Mouse (Mus musculus): ENCODE measurements around the gene Aar2. TPM values are rescaled to one million over a fixed set of nuclear protein-coding genes. Genes with fewer than 3 reads are reported as not detected.

Gene Aar2
- total and polyA plus RNA-seq, 3 experiments, result 28.2 to 34.1 TPM; not detected in 1

DNA sequence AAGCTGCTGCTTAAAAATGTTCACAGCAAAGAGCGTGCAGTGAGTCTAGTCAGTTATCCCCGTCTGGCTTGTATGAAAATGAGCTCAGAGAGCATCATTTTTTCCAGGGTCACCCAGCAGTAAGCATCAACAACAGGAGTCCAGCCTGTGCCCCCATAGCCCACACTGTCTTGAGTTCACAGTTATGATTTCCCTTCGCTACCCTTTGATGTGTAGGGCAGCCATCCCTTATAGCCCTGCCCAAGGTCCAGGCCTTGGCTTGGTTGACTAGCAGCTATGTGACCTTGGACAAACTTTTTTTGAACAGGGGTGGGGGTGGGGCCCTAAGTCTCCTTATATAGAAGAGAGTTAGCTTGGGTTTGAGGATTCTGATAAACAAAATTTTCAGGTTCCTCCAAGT, 21.9 kb downstream of the Aar2 start:
- no peak for TF ChIP-seq MAFK (IDR thresholded peaks at IDR 0.05; ENCODE audit: borderline replicate concordance, low read depth, low read length)
- no peak for TF ChIP-seq RCOR1 (IDR thresholded peaks at IDR 0.05; ENCODE audit: low read depth, low read length)
- TF ChIP-seq MAZ (IDR thresholded peaks at IDR 0.05; ENCODE audit: low read depth, low read length), result no peak
- no peak for TF ChIP-seq KAT2A (conservative IDR thresholded peaks at IDR 0.05; ENCODE audit: low read depth, low read length)
- no peak for TF ChIP-seq GABPA (IDR thresholded peaks at IDR 0.05; ENCODE audit: low read depth, low read length)
- no peak for TF ChIP-seq POLR2AphosphoS5 (IDR thresholded peaks at IDR 0.05; ENCODE audit: borderline replicate concordance, low read depth, low read length)
- no peak for TF ChIP-seq TBP (IDR thresholded peaks at IDR 0.05; ENCODE audit: low read depth, low read length)
- TF ChIP-seq USF2 (IDR thresholded peaks at IDR 0.05; ENCODE audit: borderline replicate concordance in 1 of 2, insufficient read depth in 1 of 2, low read depth in 1 of 2, low read length in 2 of 2), result no peak
- no peak for TF ChIP-seq ZC3H11A (IDR thresholded peaks at IDR 0.05; ENCODE audit: low read depth, low read length)
- no peak for TF ChIP-seq MAX (IDR thresholded peaks at IDR 0.05; ENCODE audit: low read length)
- TF ChIP-seq EP300 (IDR thresholded peaks at IDR 0.05; ENCODE audit: low read depth in 1 of 2, low read length in 2 of 2), result no peak
- TF ChIP-seq MYC (IDR thresholded peaks at IDR 0.05; ENCODE audit: low read depth, low read length), result no peak
- no peak for TF ChIP-seq BHLHE40 (IDR thresholded peaks at IDR 0.05; ENCODE audit: borderline replicate concordance, low read depth, low read length)
- TF ChIP-seq MEF2A (IDR thresholded peaks at IDR 0.05; ENCODE audit: extremely low read depth, insufficient replicate concordance, low read depth, low read length, poor library complexity, severe bottlenecking), result no peak
- TF ChIP-seq UBTF (IDR thresholded peaks at IDR 0.05; ENCODE audit: borderline replicate concordance, insufficient read depth, low read depth, low read length), result no peak
- H3K36me3 ChIP-seq (ENCODE audit: control insufficient read depth in 1 of 2, insufficient read depth in 2 of 2, low read length in 2 of 2), result peaks cover 0 to 2% of the 10 kb centered on the region in 2 experiments; a peak in 2 of 4 replicates
- DNase-seq (ENCODE audit: low read depth, low spot score), result no peak

DNA sequence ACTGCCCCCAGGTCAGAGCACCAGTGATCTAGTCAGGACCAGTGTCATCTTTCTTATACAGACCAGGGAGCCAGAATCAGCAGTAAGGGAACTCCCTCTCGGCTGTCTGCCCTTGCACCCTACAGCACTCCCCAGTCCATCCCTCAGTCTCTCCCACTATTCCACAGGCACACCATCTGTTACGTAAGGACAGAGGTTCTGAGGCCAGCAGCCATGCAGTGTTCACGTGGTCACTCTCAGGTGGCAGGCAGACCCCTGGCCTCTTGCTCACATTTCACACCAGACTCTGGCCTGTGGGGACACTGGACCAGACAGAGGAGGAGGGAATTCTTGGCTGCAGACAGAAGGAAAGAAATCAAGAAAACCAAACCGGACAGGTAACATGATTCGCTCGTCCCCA, 24.1 kb downstream of the Aar2 start:
- H3K79me2 ChIP-seq (ENCODE audit: control insufficient read depth, insufficient read depth, low read length, poor library complexity), result no peaks in the 10 kb centered on the region
- H3K36me3 ChIP-seq (ENCODE audit: control insufficient read depth in 1 of 2, insufficient read depth in 2 of 2, low read length in 2 of 2), result no peaks in the 10 kb centered on the region
- no peak overlapping the region for H3K9ac ChIP-seq (ENCODE audit: control insufficient read depth, low read depth, low read length, poor library complexity, severe bottlenecking)
- H3K27ac ChIP-seq (ENCODE audit: control insufficient read depth, low read depth, low read length), result no peak overlapping the region
- no peak for TF ChIP-seq SIN3A (IDR thresholded peaks at IDR 0.05; ENCODE audit: low read length)
- no peaks in the 10 kb centered on the region for H3K9me3 ChIP-seq (replicated peaks; ENCODE audit: insufficient read depth, low read length)
- H3K4me1 ChIP-seq (ENCODE audit: control insufficient read depth in 1 of 2, insufficient read depth in 2 of 2, low read length in 2 of 2), result no peaks in the 10 kb centered on the region
- DNase-seq (ENCODE audit: low read depth, low spot score), result no peak
- no peak overlapping the region for H3K4me3 ChIP-seq (ENCODE audit: control insufficient read depth in 1 of 2, insufficient read depth in 1 of 2, low read depth in 2 of 2, low read length in 2 of 2)
- no peaks in the 10 kb centered on the region for H3K27me3 ChIP-seq (ENCODE audit: control insufficient read depth in 1 of 2, insufficient read depth in 2 of 2, low read length in 2 of 2)

More for the DNA sequence above, 21.9 kb downstream of the Aar2 start:
- H3K9me3 ChIP-seq (replicated peaks; ENCODE audit: insufficient read depth, low read length), result no peaks in the 10 kb centered on the region
- H3K27me3 ChIP-seq (ENCODE audit: control insufficient read depth in 1 of 2, insufficient read depth in 2 of 2, low read length in 2 of 2), result no peaks in the 10 kb centered on the region
- H3K9ac ChIP-seq (ENCODE audit: control insufficient read depth, low read depth, low read length, poor library complexity, severe bottlenecking), result no peak overlapping the region
- no peaks in the 10 kb centered on the region for H3K4me1 ChIP-seq (ENCODE audit: control insufficient read depth in 1 of 2, insufficient read depth in 2 of 2, low read length in 2 of 2)
- H3K4me3 ChIP-seq (ENCODE audit: control insufficient read depth in 1 of 2, insufficient read depth in 1 of 2, low read depth in 2 of 2, low read length in 2 of 2), result no peak overlapping the region
- no peaks in the 10 kb centered on the region for H3K79me2 ChIP-seq (ENCODE audit: control insufficient read depth, insufficient read depth, low read length, poor library complexity)
- no peak overlapping the region for H3K27ac ChIP-seq (ENCODE audit: control insufficient read depth, low read depth, low read length)

All from MEL (cell line).